Comparison of ENCODE assay signal across 28 mouse cellular contexts in genomic region chr19:25041209-25041608, GRCm38 (mm10). TPM values are rescaled to one million over a fixed set of nuclear protein-coding genes. Genes with fewer than 3 reads are reported as not detected.
DNase-seq lines count a peak whose midpoint lies in the region; ATAC-seq and TF ChIP-seq lines count a peak whose summit lies in the region.
"Had no signal": no experiment of that assay in that cellular context is flagged by ENCODE, and none has a peak within 500 bp of the region (broad histone marks: within the 10 kb centered on the region; RNA-seq: fewer than 3 reads in every experiment).

No protein-coding gene starts in this region.

- TF ChIP-seq POLR2A in kidney, adult 2 months (IDR thresholded peaks at IDR 0.05; ENCODE audit: low read depth, low read length) = no peak

- H3K4me2 ChIP-seq in forebrain, embryonic 16.5 days (ENCODE audit: low read length) = no peak overlapping the region
- H3K4me2 ChIP-seq: embryonic facial prominence, embryonic 15.5 days; forebrain, embryonic 12.5 days; heart, embryonic 12.5 days; hindbrain, embryonic 14.5 days; kidney, embryonic 15.5 days; limb, embryonic 13.5 days; liver, embryonic 12.5 days; midbrain, embryonic 11.5 days; neural tube, embryonic 12.5 days had no signal

- peaks cover 25% of the 10 kb centered on the region for H3K4me1 ChIP-seq in kidney, adult 2 months (ENCODE audit: control insufficient read depth, insufficient read depth, low read length)
- no peaks in the 10 kb centered on the region for H3K4me1 ChIP-seq in forebrain, embryonic 16.5 days (replicated peaks; ENCODE audit: control insufficient read depth, insufficient read depth, low read length)
- H3K4me1 ChIP-seq: forebrain, embryonic 12.5 days; neural tube, embryonic 12.5 days had no signal

- intact Hi-C loops in heart, postnatal 10 days (cut with DNase I) = no loop called here

- H3K9me3 ChIP-seq in forebrain, embryonic 16.5 days (ENCODE audit: control insufficient read depth, low read length) = no peaks in the 10 kb centered on the region
- H3K9me3 ChIP-seq: embryonic facial prominence, embryonic 15.5 days; forebrain, embryonic 12.5 days; heart, embryonic 12.5 days; kidney, embryonic 15.5 days; limb, embryonic 13.5 days; liver, embryonic 12.5 days; neural tube, embryonic 12.5 days had no signal

- no peaks in the 10 kb centered on the region for H3K36me3 ChIP-seq in kidney, adult 2 months (ENCODE audit: control insufficient read depth, insufficient read depth, low read length)
- no peaks in the 10 kb centered on the region for H3K36me3 ChIP-seq in C2C12 (ENCODE audit: control insufficient read depth, insufficient read depth)
- H3K36me3 ChIP-seq in forebrain, embryonic 16.5 days (ENCODE audit: control insufficient read depth, insufficient read depth) = no peaks in the 10 kb centered on the region
- H3K36me3 ChIP-seq: embryonic facial prominence, embryonic 15.5 days; forebrain, embryonic 12.5 days; G1E; heart, embryonic 12.5 days; kidney, embryonic 15.5 days; limb, embryonic 13.5 days; liver, embryonic 12.5 days; neural tube, embryonic 12.5 days had no signal

- no peak for ATAC-seq in forebrain, embryonic 16.5 days
- ATAC-seq: intestine, postnatal 0 days; liver, embryonic 12.5 days; liver, postnatal 0 days; midbrain, embryonic 16.5 days had no signal

- H3K4me3 ChIP-seq in kidney, adult 2 months (ENCODE audit: insufficient read depth, low read depth, low read length) = no peak overlapping the region
- no peak overlapping the region for H3K4me3 ChIP-seq in C2C12 (ENCODE audit: insufficient read depth, poor library complexity, severe bottlenecking)
- no peak overlapping the region for H3K4me3 ChIP-seq in forebrain, embryonic 16.5 days (replicated peaks; ENCODE audit: low read length)
- H3K4me3 ChIP-seq: embryonic facial prominence, embryonic 15.5 days; forebrain, embryonic 12.5 days; heart, adult 2 months; heart, embryonic 12.5 days; kidney, embryonic 15.5 days; limb, embryonic 13.5 days; liver, embryonic 12.5 days; neural tube, embryonic 12.5 days had no signal

- H3K27me3 ChIP-seq in kidney, adult 2 months (replicated peaks; ENCODE audit: control insufficient read depth, insufficient read depth, low read length) = no peaks in the 10 kb centered on the region
- no peaks in the 10 kb centered on the region for H3K27me3 ChIP-seq in C2C12 (ENCODE audit: control insufficient read depth, insufficient read depth, insufficient read length)
- no peaks in the 10 kb centered on the region for H3K27me3 ChIP-seq in forebrain, embryonic 16.5 days (replicated peaks; ENCODE audit: control insufficient read depth, insufficient read depth, low read length)
- H3K27me3 ChIP-seq: embryonic facial prominence, embryonic 15.5 days; forebrain, embryonic 12.5 days; heart, embryonic 12.5 days; kidney, embryonic 15.5 days; limb, embryonic 13.5 days; liver, embryonic 12.5 days; neural tube, embryonic 12.5 days had no signal

- H3K27ac ChIP-seq in kidney, adult 2 months (ENCODE audit: insufficient read depth, low read depth, low read length) = 0 out of 2 replicates have a peak overlapping the region, but pooled peaks have one; percentile 7
- no peak overlapping the region for H3K27ac ChIP-seq in forebrain, embryonic 16.5 days (ENCODE audit: low read length)
- H3K27ac ChIP-seq: embryonic facial prominence, embryonic 15.5 days; forebrain, embryonic 12.5 days; heart, adult 2 months; hindbrain, embryonic 14.5 days; kidney, embryonic 15.5 days; limb, embryonic 13.5 days; liver, embryonic 12.5 days; neural tube, embryonic 12.5 days had no signal

- WGBS in kidney, adult 2 months = 43% methylated on average over 6 of the region's 6 CpGs
- WGBS in forebrain, embryonic 16.5 days = 61% methylated on average over 6 of the region's 6 CpGs

- H3K9ac ChIP-seq in forebrain, embryonic 16.5 days (replicated peaks; ENCODE audit: low read depth, low read length) = no peak overlapping the region
- H3K9ac ChIP-seq: embryonic facial prominence, embryonic 15.5 days; forebrain, embryonic 12.5 days; heart, embryonic 12.5 days; hindbrain, embryonic 14.5 days; kidney, embryonic 15.5 days; limb, embryonic 13.5 days; liver, embryonic 12.5 days; liver, postnatal 0 days; neural tube, embryonic 12.5 days had no signal

- no peak for DNase-seq in kidney, adult 2 months
- no peak for DNase-seq in kidney, adult 8-10 months
- peak; percentile 15 for DNase-seq in 3134 (ENCODE audit: extremely low read depth, insufficient read length, low spot score)
- DNase-seq in brain, adult 2 months (ENCODE audit: low read depth, low spot score) = peak; percentile 57
- no peak for DNase-seq in heart, postnatal 10 days
- DNase-seq: adrenal gland, adult 8-10 months; cerebellum, adult 11 months; cerebellum, adult 9-10 months; embryo, embryonic 11 days; heart, adult 2 months; kidney, postnatal 25 days; liver, postnatal 0 days; lung, postnatal 10 days; thymus, postnatal 4 days had no signal

- H3K79me2 ChIP-seq in C2C12 (ENCODE audit: control insufficient read depth, insufficient read depth) = peaks cover 69% of the 10 kb centered on the region

- H3ac ChIP-seq in C2C12 (ENCODE audit: control insufficient read depth, insufficient read length, low read depth) = no peak overlapping the region

- H3K79me3 ChIP-seq in C2C12 (ENCODE audit: low read depth) = peaks cover 12% of the 10 kb centered on the region

- TF ChIP-seq CTCF in kidney, adult 2 months (conservative IDR thresholded peaks at IDR 0.05; ENCODE audit: insufficient read depth, insufficient read length, low read depth, low read length) = no peak
- no peak for TF ChIP-seq CTCF in C2C12 (IDR thresholded peaks at IDR 0.05; ENCODE audit: control insufficient read depth, insufficient read depth, insufficient read length)

TF ChIP-seq in C2C12, 6 proteins besides CTCF, POLR2A, EP300 and RAD21:
- no peak for TF ChIP-seq CEBPB (IDR thresholded peaks at IDR 0.05; ENCODE audit: low read depth)
- TF ChIP-seq MAX (IDR thresholded peaks at IDR 0.05) = peak; percentile 45
- no peak for TF ChIP-seq MYOG (IDR thresholded peaks at IDR 0.05; ENCODE audit: control insufficient read depth, extremely low read depth, insufficient read length)
- TF ChIP-seq FOSL1 (IDR thresholded peaks at IDR 0.05; ENCODE audit: insufficient read depth, low read length, poor library complexity, severe bottlenecking) = no peak
- no peak for TF ChIP-seq MYOD1 (IDR thresholded peaks at IDR 0.05; ENCODE audit: control insufficient read depth, insufficient read length, low read depth)
- no peak for TF ChIP-seq USF1 (IDR thresholded peaks at IDR 0.05; ENCODE audit: low read depth)

RNA-seq across cellular contexts. Expression of gene Dock8, which starts 41.9 kb away (rescaled TPM):
- 17.8 and 18.4 TPM in 2 replicates for polyA plus RNA-seq in kidney, adult 2 months (2012; rRNA removed)
- 8.2 TPM for polyA plus RNA-seq in C2C12 (2012; fragmentation: generic; extraction: Trizol)
- total RNA-seq in heart, postnatal 10 days (2021) = 10 to 100 TPM; 16.3 to 18.5 TPM
- polyA plus RNA-seq in forebrain, embryonic 16.5 days (2015; fragmentation: Nextera tagmentation; extraction: Ambion mirVana) = 0.56 and 1.4 TPM in 2 replicates

Comparison
In these comparisons a context has a peak if more than half of its experiments do, and no peak if none do; other contexts are left out.
1. DNase-seq: peak in 3134 (single experiment) and brain, adult 2 months (single experiment); none in kidney, adult 2 months (single experiment), kidney, adult 8-10 months (0 of 2) and heart, postnatal 10 days (0 of 2).